Mouse (Mus musculus) testis, adult 2 months (tissue): ENCODE measurements around the gene Csnk2a1.

Experiments used
- CTCF ChIP-seq: fragments of 200-500 bp; IDR thresholded peaks from 2 replicates; pipeline ENCODE4 v1.5.1; 2012; ENCODE audit warnings: low read depth, mild to moderate bottlenecking, inconsistent platforms, low read length, moderate library complexity; ENCODE audit not compliant: control insufficient read depth, insufficient read depth, insufficient replicate concordance
- POLR2A ChIP-seq: fragments of 200-500 bp; IDR thresholded peaks from 2 replicates; pipeline ENCODE4 v1.6.1; 2012; ENCODE audit warnings: low read depth, mild to moderate bottlenecking, inconsistent platforms, low read length, moderate library complexity; ENCODE audit not compliant: control insufficient read depth

DNA sequence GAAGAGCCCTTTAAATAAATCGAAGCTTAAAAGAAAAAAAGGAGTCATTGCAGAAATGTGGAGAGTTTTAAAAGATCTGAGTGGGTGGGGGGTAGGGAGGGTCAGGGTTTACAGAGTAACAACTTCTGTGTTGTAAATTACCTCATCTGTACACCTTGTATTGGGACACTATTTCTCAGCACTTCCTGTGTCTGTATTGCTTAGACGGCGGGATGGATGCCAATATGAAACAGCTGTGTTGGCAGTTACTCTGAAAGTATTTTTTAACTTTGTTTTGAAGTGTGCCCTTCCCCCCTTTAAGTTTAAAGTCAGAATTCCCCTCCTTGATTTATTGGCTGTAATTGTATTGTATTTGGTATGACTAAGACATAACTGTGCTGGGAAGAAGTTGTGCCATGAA, 54.8 kb downstream of the Csnk2a1 start:
- TF ChIP-seq CTCF (no peak), POLR2A (no peak)
